Mouse (Mus musculus) monocyte, adult 59 days (primary cell): ENCODE results near the gene Anxa9. TPM values are rescaled to one million over a fixed set of nuclear protein-coding genes. Genes with fewer than 3 reads are reported as not detected.

ENCODE experiments used
- total RNA-seq, 2 experiments: library from RNA; stranded (reverse); gene quantifications; one replicate each; pipeline ENCODE4 v1.2.4; 2023

The Anxa9 gene
- total RNA-seq = 1 to 10 TPM; 2.5 to 3.0 TPM

DNA sequence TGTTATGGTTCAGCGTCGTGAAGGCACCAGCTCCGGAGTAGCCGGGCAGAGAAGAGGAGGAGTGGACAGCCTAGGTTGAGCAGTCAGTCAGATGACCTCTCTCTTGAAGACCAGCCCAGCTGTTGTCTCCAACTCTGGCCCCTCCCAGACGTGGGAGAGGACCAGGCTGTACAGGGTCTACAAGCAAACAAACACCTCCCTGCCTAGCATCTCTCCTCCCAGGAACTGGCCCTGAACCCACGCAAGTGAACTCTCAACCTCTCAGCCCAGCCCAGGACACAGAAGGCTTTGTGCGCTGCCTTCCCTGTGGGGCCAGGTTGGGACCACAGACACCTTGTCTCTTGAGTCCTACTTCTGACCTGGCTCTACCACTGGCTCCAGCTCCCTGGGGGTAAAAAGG, at the start of gene Anxa9:
Anxa9 (minus strand) TSS at position 77 of the 400 bp plus-strand sequence.

DNA sequence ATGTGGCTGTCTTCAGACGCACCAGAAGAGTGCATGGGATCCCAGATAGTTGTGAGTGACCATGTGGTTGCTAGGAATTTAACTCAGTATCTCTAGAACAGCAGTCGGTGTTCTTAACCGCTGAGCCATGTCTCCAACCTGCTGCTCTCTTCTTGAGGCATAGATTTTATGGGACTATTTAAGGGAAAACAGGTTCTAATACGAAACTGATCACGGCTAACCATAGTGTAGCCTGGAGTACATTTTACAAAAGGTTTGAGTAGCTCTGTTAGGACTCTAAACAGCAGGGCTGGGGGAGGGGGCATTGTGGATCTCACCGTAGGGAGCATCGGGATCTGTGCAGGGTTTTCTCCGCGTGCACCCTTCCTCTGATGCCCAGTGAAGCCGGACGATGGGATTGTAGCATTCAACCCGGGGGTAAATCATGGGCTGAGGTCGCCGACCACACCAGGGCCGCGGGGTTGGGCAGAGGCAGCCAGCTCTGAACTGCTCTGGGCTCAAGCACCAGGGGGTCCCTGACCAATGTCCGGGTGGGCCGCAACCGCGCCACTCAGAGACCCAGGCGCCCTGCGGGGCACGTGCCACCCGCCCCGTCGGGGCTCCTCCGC, 7.6 kb upstream of the Anxa9 start, which contains the start of gene Cers2:
Cers2 (plus strand) TSS at position 306 of the 608 bp plus-strand sequence.

DNA sequence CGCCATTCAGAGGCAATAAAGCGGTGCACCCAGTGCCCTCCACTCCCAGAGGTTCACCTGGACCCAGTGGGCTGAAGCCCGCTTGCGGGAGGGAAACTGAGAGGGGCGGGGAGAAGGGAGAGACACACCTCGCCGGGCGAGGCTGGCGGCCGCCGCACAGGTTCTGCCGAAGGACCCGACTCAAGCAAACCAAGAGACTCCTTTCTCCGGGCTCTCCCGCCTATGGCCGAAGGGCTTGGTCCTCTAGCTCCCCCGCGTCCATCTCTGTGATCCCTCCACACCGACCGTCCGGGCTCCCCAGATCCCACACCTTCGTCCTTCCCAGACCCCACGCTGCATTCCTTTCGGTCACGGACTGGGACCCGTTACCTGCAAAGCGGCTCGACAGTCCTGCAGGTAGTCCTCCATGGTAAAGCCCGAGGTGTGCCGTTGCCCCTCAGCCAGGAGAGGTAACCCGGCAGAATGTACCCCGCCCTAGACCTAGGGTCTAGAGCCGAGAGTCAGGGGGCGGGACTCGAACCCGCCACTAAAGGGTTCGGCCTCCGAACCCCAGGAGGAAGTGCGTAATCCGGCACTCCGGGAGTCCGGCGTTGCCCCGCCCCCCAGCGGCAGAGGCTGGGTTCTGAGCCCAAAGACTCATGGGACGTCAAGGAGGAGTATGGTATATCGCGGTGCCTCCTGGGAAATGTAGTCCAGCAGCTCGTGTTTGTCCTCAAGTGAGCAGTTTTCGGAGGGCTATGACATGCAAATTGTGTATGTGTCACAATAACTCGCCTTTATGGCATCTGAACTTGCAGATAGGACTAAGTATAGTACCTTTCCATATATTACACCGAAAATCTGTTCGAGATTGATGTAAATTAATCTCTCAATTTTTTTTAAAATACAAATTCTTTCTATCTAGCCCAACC, 25.5 kb downstream of the Anxa9 start, which contains the start of the genes Mindy1 and Prune1:
Mindy1 (plus strand) TSS at position 130 of the 911 bp plus-strand sequence.
Prune1 (minus strand) TSS at position 861 of the 911 bp plus-strand sequence.

DNA sequence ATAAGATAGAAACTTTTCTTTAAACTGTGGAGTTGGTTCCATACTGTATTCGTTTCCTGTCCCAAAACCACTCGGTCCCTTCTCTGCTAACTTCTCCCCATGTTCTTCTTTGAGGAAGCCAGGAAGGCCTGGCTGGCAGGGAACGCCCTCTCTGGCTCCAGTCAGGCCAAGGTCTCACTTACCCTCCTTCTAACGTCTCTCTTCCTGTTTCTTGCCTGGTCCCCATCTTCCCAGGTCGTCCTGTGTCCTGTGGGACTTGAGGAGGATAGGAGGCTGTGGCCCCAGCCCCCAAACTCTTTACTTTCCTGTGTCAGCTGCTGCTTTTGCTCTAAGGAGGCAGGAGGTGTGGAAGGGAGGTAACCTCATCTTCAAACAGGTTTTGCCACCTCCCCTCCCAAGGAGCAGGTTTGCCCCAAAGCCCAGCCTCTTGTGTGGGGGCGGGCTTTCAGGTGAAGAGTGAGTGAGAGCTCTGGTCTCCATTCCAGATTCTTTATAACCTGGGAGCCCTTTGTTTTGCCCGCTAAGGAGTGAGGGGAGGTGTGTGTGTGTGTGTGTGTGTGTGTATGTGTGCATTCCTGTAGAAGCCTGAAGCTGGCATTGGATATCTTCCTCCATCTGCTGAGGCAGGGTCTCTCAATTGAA, 56.1 kb downstream of the Anxa9 start, which contains the start of gene Bnipl:
Bnipl (minus strand) TSS at position 411 of the 642 bp plus-strand sequence.

Other genes starting within 250 kb of the Anxa9 start
- gene Pip5k1a, start 200.2 kb downstream of the Anxa9 start, total RNA-seq = 10 to 100 TPM; 23.3 to 23.8 TPM
- 10 to 100 TPM; 39.0 to 47.0 TPM for gene Vps72, start 196.2 kb downstream of the Anxa9 start, total RNA-seq
- gene Tmod4, start 182.7 kb downstream of the Anxa9 start, total RNA-seq = 1 to 10 TPM; 1.0 to 2.3 TPM
- gene Scnm1, start 173.2 kb downstream of the Anxa9 start, total RNA-seq = 10 to 100 TPM; 67.3 to 70.8 TPM
- 1 to 10 TPM; 1.9 to 2.0 TPM for gene Lysmd1, start 173.1 kb downstream of the Anxa9 start, total RNA-seq
- 100 to 1,000 TPM; 119 to 126 TPM for gene Tnfaip8l2, start 164.8 kb downstream of the Anxa9 start, total RNA-seq
- under 1 TPM; 0.34 to 0.61 TPM for gene Sema6c, start 146.7 kb downstream of the Anxa9 start, total RNA-seq
- 10 to 100 TPM; 42.6 to 48.5 TPM for gene Gabpb2, start 89.3 kb downstream of the Anxa9 start, total RNA-seq
- 100 to 1,000 TPM; 244 to 259 TPM for gene Cdc42se1, start 78.4 kb downstream of the Anxa9 start, total RNA-seq
- 1 to 10 TPM; 5.6 to 5.7 TPM for gene Mllt11, start 75.0 kb downstream of the Anxa9 start, total RNA-seq
- gene Gm128, start 65.6 kb downstream of the Anxa9 start, total RNA-seq = under 1 TPM in 1 of 2 experiments, not detected in 1; 0.43 TPM
- not detected for gene Bnipl, start 56.0 kb downstream of the Anxa9 start, total RNA-seq
- gene Mindy1, start 25.8 kb downstream of the Anxa9 start, total RNA-seq = 10 to 100 TPM; 37.3 to 42.4 TPM
- gene Prune1, start 25.1 kb downstream of the Anxa9 start, total RNA-seq = 10 to 100 TPM in 1 of 2 experiments, 1 to 10 TPM in 1; 9.9 to 10.5 TPM
- gene Cers2, start 7.6 kb upstream of the Anxa9 start, total RNA-seq = 100 to 1,000 TPM; 131 to 142 TPM
- gene Setdb1, start 50.0 kb upstream of the Anxa9 start, total RNA-seq = 10 to 100 TPM; 25.5 to 30.8 TPM
- not detected for gene 4930558C23Rik, start 95.7 kb upstream of the Anxa9 start, total RNA-seq
- gene Arnt, start 127.2 kb upstream of the Anxa9 start, total RNA-seq = 10 to 100 TPM; 77.1 to 83.2 TPM
- 1 to 10 TPM; 1.5 to 1.8 TPM for gene Ctsk, start 192.1 kb upstream of the Anxa9 start, total RNA-seq
- gene Ctss, start 219.6 kb upstream of the Anxa9 start, total RNA-seq = 1,000 to 10,000 TPM; 1,732 to 1,842 TPM